Mouse (Mus musculus): ENCODE measurements around the gene Mettl25. TPM values are rescaled to one million over a fixed set of nuclear protein-coding genes. Genes with fewer than 3 reads are reported as not detected.

Gene Mettl25
- polyA plus RNA-seq, 1 experiment: 3.5 TPM

- Histone ChIP-seq H3K36me3 (ENCODE audit: control insufficient read depth, insufficient read depth) (no peaks in the 10 kb centered on the region), H3K79me2 (ENCODE audit: control insufficient read depth, insufficient read depth) (no peaks in the 10 kb centered on the region), H3K4me2 (ENCODE audit: low read depth) (no peak overlapping the region), H3ac (ENCODE audit: control insufficient read depth, insufficient read length) (no peak overlapping the region), H3K27me3 (ENCODE audit: control insufficient read depth, insufficient read depth, insufficient read length) (no peaks in the 10 kb centered on the region), H3K4me3 (no peak overlapping the region)
- no peak for TF ChIP-seq REST (IDR thresholded peaks at IDR 0.05; ENCODE audit: insufficient read depth, insufficient read length)
- no peak for TF ChIP-seq MYOD1 (IDR thresholded peaks at IDR 0.05; ENCODE audit: control insufficient read depth in 1 of 3, insufficient read length in 2 of 3, low read depth in 2 of 3)
- TF ChIP-seq E2F4 (IDR thresholded peaks at IDR 0.05; ENCODE audit: insufficient read depth): no peak
- no peak for TF ChIP-seq CEBPB (IDR thresholded peaks at IDR 0.05; ENCODE audit: insufficient read depth, poor library complexity, severe bottlenecking)
- TF ChIP-seq USF1 (IDR thresholded peaks at IDR 0.05; ENCODE audit: low read depth): no peak
- TF ChIP-seq POLR2A (IDR thresholded peaks at IDR 0.05; ENCODE audit: insufficient read length, low read depth): no peak
- TF ChIP-seq TCF3 (IDR thresholded peaks at IDR 0.05; ENCODE audit: insufficient read length, low read depth): no peak
- no peak for TF ChIP-seq SRF (IDR thresholded peaks at IDR 0.05; ENCODE audit: control insufficient read depth, insufficient read length, low read depth)
- no peak for TF ChIP-seq TCF12 (IDR thresholded peaks at IDR 0.05; ENCODE audit: insufficient read depth, poor library complexity, severe bottlenecking)
- no peak for TF ChIP-seq POLR2AphosphoS2 (IDR thresholded peaks at IDR 0.05; ENCODE audit: insufficient read length, low read depth)
- TF ChIP-seq MAX (IDR thresholded peaks at IDR 0.05; ENCODE audit: low read depth): no peak
Measured at GRCm38 (mm10) chr10:105774382-105774781, 66.8 kb downstream of the Mettl25 start.

GRCm38 (mm10) chr10:105772821-105773302 is 68.3 kb downstream of the Mettl25 start:
- no peak overlapping the region for H3ac ChIP-seq (ENCODE audit: control insufficient read depth, insufficient read length)
- no peaks in the 10 kb centered on the region for H3K27me3 ChIP-seq (ENCODE audit: control insufficient read depth, insufficient read depth, insufficient read length)
- H3K36me3 ChIP-seq (ENCODE audit: control insufficient read depth, insufficient read depth): no peaks in the 10 kb centered on the region

GRCm38 (mm10) chr10:105763959-105764358 is 77.2 kb downstream of the Mettl25 start:
- no peaks in the 10 kb centered on the region for H3K79me2 ChIP-seq (ENCODE audit: control insufficient read depth, insufficient read depth)
- no peaks in the 10 kb centered on the region for H3K27me3 ChIP-seq (ENCODE audit: control insufficient read depth, insufficient read depth, insufficient read length)
- no peak overlapping the region for H3K4me3 ChIP-seq
- no peak overlapping the region for H3K4me2 ChIP-seq (ENCODE audit: low read depth)
- no peak overlapping the region for H3ac ChIP-seq (ENCODE audit: control insufficient read depth, insufficient read length)
- no peaks in the 10 kb centered on the region for H3K36me3 ChIP-seq (ENCODE audit: control insufficient read depth, insufficient read depth)
- no peak for TF ChIP-seq POLR2AphosphoS2 (IDR thresholded peaks at IDR 0.05; ENCODE audit: insufficient read length, low read depth)
- no peak for TF ChIP-seq E2F4 (IDR thresholded peaks at IDR 0.05; ENCODE audit: insufficient read depth)
- TF ChIP-seq POLR2A (IDR thresholded peaks at IDR 0.05; ENCODE audit: insufficient read length, low read depth): no peak
- TF ChIP-seq REST (IDR thresholded peaks at IDR 0.05; ENCODE audit: insufficient read depth, insufficient read length): no peak
- TF ChIP-seq SRF (IDR thresholded peaks at IDR 0.05; ENCODE audit: control insufficient read depth, insufficient read length, low read depth): no peak
- TF ChIP-seq MAX (IDR thresholded peaks at IDR 0.05; ENCODE audit: low read depth): no peak
- no peak for TF ChIP-seq TCF3 (IDR thresholded peaks at IDR 0.05; ENCODE audit: insufficient read length, low read depth)
- no peak for TF ChIP-seq MYOG (IDR thresholded peaks at IDR 0.05; ENCODE audit: control insufficient read depth in 1 of 3, insufficient read depth in 1 of 3, insufficient read length in 2 of 3, low read depth in 2 of 3)
- no peak for TF ChIP-seq TCF12 (IDR thresholded peaks at IDR 0.05; ENCODE audit: insufficient read depth, poor library complexity, severe bottlenecking)
- TF ChIP-seq USF1 (IDR thresholded peaks at IDR 0.05; ENCODE audit: low read depth): no peak
- no peak for TF ChIP-seq MYOD1 (IDR thresholded peaks at IDR 0.05; ENCODE audit: control insufficient read depth in 1 of 3, insufficient read length in 2 of 3, low read depth in 2 of 3)
- no peak for TF ChIP-seq CEBPB (IDR thresholded peaks at IDR 0.05; ENCODE audit: insufficient read depth, poor library complexity, severe bottlenecking)

More at GRCm38 (mm10) chr10:105772821-105773302, 68.3 kb downstream of the Mettl25 start:
- H3K79me2 ChIP-seq (ENCODE audit: control insufficient read depth, insufficient read depth): no peaks in the 10 kb centered on the region
- no peak overlapping the region for H3K4me3 ChIP-seq
- no peak overlapping the region for H3K4me2 ChIP-seq (ENCODE audit: low read depth)
- TF ChIP-seq E2F4 (IDR thresholded peaks at IDR 0.05; ENCODE audit: insufficient read depth) (no peak), MYOG (IDR thresholded peaks at IDR 0.05; ENCODE audit: control insufficient read depth in 1 of 3, insufficient read depth in 1 of 3, insufficient read length in 2 of 3, low read depth in 2 of 3) (no peak), CEBPB (IDR thresholded peaks at IDR 0.05; ENCODE audit: insufficient read depth, poor library complexity, severe bottlenecking) (no peak), MAX (IDR thresholded peaks at IDR 0.05; ENCODE audit: low read depth) (no peak), MYOD1 (IDR thresholded peaks at IDR 0.05; ENCODE audit: control insufficient read depth in 1 of 3, insufficient read length in 2 of 3, low read depth in 2 of 3) (no peak), USF1 (IDR thresholded peaks at IDR 0.05; ENCODE audit: low read depth) (no peak), SRF (IDR thresholded peaks at IDR 0.05; ENCODE audit: control insufficient read depth, insufficient read length, low read depth) (no peak), TCF12 (IDR thresholded peaks at IDR 0.05; ENCODE audit: insufficient read depth, poor library complexity, severe bottlenecking) (no peak), POLR2AphosphoS2 (IDR thresholded peaks at IDR 0.05; ENCODE audit: insufficient read length, low read depth) (no peak), TCF3 (IDR thresholded peaks at IDR 0.05; ENCODE audit: insufficient read length, low read depth) (no peak), POLR2A (IDR thresholded peaks at IDR 0.05; ENCODE audit: insufficient read length, low read depth) (no peak), REST (IDR thresholded peaks at IDR 0.05; ENCODE audit: insufficient read depth, insufficient read length) (no peak)

- Histone ChIP-seq H3K79me2 (ENCODE audit: control insufficient read depth, insufficient read depth) (no peaks in the 10 kb centered on the region), H3ac (ENCODE audit: control insufficient read depth, insufficient read length) (no peak overlapping the region), H3K27me3 (ENCODE audit: control insufficient read depth, insufficient read depth, insufficient read length) (no peaks in the 10 kb centered on the region), H3K4me3 (no peak overlapping the region), H3K36me3 (ENCODE audit: control insufficient read depth, insufficient read depth) (no peaks in the 10 kb centered on the region), H3K4me2 (ENCODE audit: low read depth) (no peak overlapping the region)
- no peak for TF ChIP-seq CEBPB (IDR thresholded peaks at IDR 0.05; ENCODE audit: insufficient read depth, poor library complexity, severe bottlenecking)
Measured at GRCm38 (mm10) chr10:105760460-105760859, 80.7 kb downstream of the Mettl25 start.

- Histone ChIP-seq H3ac (ENCODE audit: control insufficient read depth, insufficient read length) (no peak overlapping the region), H3K4me3 (no peak overlapping the region), H3K4me2 (ENCODE audit: low read depth) (no peak overlapping the region), H3K27me3 (ENCODE audit: control insufficient read depth, insufficient read depth, insufficient read length) (no peaks in the 10 kb centered on the region), H3K36me3 (ENCODE audit: control insufficient read depth, insufficient read depth) (no peaks in the 10 kb centered on the region), H3K79me2 (ENCODE audit: control insufficient read depth, insufficient read depth) (no peaks in the 10 kb centered on the region)
- TF ChIP-seq E2F4 (IDR thresholded peaks at IDR 0.05; ENCODE audit: insufficient read depth) (no peak), REST (IDR thresholded peaks at IDR 0.05; ENCODE audit: insufficient read depth, insufficient read length) (no peak), MYOG (IDR thresholded peaks at IDR 0.05; ENCODE audit: control insufficient read depth in 1 of 3, insufficient read depth in 1 of 3, insufficient read length in 2 of 3, low read depth in 2 of 3) (no peak), POLR2AphosphoS2 (IDR thresholded peaks at IDR 0.05; ENCODE audit: insufficient read length, low read depth) (no peak), USF1 (IDR thresholded peaks at IDR 0.05; ENCODE audit: low read depth) (no peak), TCF12 (IDR thresholded peaks at IDR 0.05; ENCODE audit: insufficient read depth, poor library complexity, severe bottlenecking) (no peak), POLR2A (IDR thresholded peaks at IDR 0.05; ENCODE audit: insufficient read length, low read depth) (no peak), MAX (IDR thresholded peaks at IDR 0.05; ENCODE audit: low read depth) (no peak), TCF3 (IDR thresholded peaks at IDR 0.05; ENCODE audit: insufficient read length, low read depth) (no peak), CEBPB (IDR thresholded peaks at IDR 0.05; ENCODE audit: insufficient read depth, poor library complexity, severe bottlenecking) (no peak), MYOD1 (IDR thresholded peaks at IDR 0.05; ENCODE audit: control insufficient read depth in 1 of 3, insufficient read length in 2 of 3, low read depth in 2 of 3) (no peak), SRF (IDR thresholded peaks at IDR 0.05; ENCODE audit: control insufficient read depth, insufficient read length, low read depth) (no peak)
Measured at GRCm38 (mm10) chr10:105760046-105760445, 81.1 kb downstream of the Mettl25 start.
